Mouse (Mus musculus) embryonic facial prominence, embryonic 12.5 days (tissue): Measurements from ENCODE around the gene Plekho2. TPM values are rescaled to one million over a fixed set of nuclear protein-coding genes. Genes with fewer than 3 reads are reported as not detected.
A peak's percentile ranks its signal among the peaks of the same experiment; 100 is the strongest.

Experiments
- ATAC-seq: fragments of 200-750 bp; cut with Nextera tagmentation; 2 replicates; pipeline ENCODE4 v1.8.0; 2017; ENCODE audit not compliant: insufficient number of reproducible peaks, insufficient read depth, low FRiP score, low TSS enrichment
- H3K27ac ChIP-seq: fragments of 300-500 bp; sonication (generic); 2 replicates; pipeline ENCODE4 v1.5.1; 2016; ENCODE audit warnings: mild to moderate bottlenecking
- H3K27me3 ChIP-seq: fragments of 300-500 bp; sonication (generic); 2 replicates; pipeline ENCODE4 v1.6.1; 2016; ENCODE audit warnings: mild to moderate bottlenecking, moderate library complexity
- H3K36me3 ChIP-seq: fragments of 300-500 bp; sonication (generic); 2 replicates; pipeline ENCODE4 v1.6.1; 2016; ENCODE audit warnings: mild to moderate bottlenecking
- H3K4me1 ChIP-seq: fragments of 300-500 bp; sonication (generic); 2 replicates; pipeline ENCODE4 v1.6.1; 2016
- H3K4me2 ChIP-seq: fragments of 300-500 bp; sonication (generic); replicated peaks from 2 replicates; pipeline ENCODE4 v1.6.1; 2016; ENCODE audit warnings: mild to moderate bottlenecking, moderate library complexity
- H3K4me3 ChIP-seq: fragments of 300-500 bp; sonication (generic); 2 replicates; pipeline ENCODE4 v1.5.1; 2016; ENCODE audit warnings: mild to moderate bottlenecking
- H3K9ac ChIP-seq: fragments of 300-500 bp; sonication (generic); 2 replicates; pipeline ENCODE4 v1.6.1; 2016; ENCODE audit warnings: mild to moderate bottlenecking, moderate library complexity
- H3K9me3 ChIP-seq: fragments of 300-500 bp; sonication (generic); 2 replicates; pipeline ENCODE4 v1.6.1; 2016; ENCODE audit warnings: mild to moderate bottlenecking, moderate library complexity
- WGBS: fragments of 180-500 bp; shearing (Covaris S2); methylation state at CpG from one replicate; pipeline ENCODE4 v1.1.7; 2016; 5-methylcytosine and 5-hydroxymethylcytosine counted together
- polyA plus RNA-seq: library from polyadenylated mRNA; unstranded; fragments of >200 nt; fragmentation: Nextera tagmentation; extraction: Ambion mirVana; gene quantifications from 2 replicates; pipeline ENCODE4 v1.2.1, GENCODE M21; 2016

Gene Plekho2
- polyA plus RNA-seq: 14.6 TPM in 2 replicates

- Histone ChIP-seq H3K9me3 (no peaks in the 10 kb centered on the region), H3K9ac (peak within 1 kb of the TSS; percentile 75), H3K4me3 (peak within 1 kb of the TSS; percentile 59), H3K4me2 (peak within 1 kb of the TSS; percentile 70), H3K4me1 (peaks cover 37% of the 10 kb centered on the region), H3K36me3 (no peaks in the 10 kb centered on the region), H3K27ac (peak within 1 kb of the TSS; percentile 81), H3K27me3 (no peaks in the 10 kb centered on the region)
- under 1% methylated on average over 43 of the region's 45 CpGs for WGBS
- peak; percentile 88 for ATAC-seq
These were observed at the start of gene Plekho2 for GRCm38 (mm10) chr9:65579781-65580371. Gene Plekho2, minus strand, starts transcription at chr9:65580040.

- WGBS: under 1% methylated on average over 38 of the region's 40 CpGs
These were observed 49.4 kb upstream of the Plekho2 start, which contains the start of gene Rbpms2 for GRCm38 (mm10) chr9:65629025-65629766. Gene Rbpms2, plus strand, starts transcription at chr9:65629648.

GRCm38 (mm10) chr9:65624266-65624665 lies 44.4 kb upstream of the Plekho2 start:
- Histone ChIP-seq H3K36me3 (no peaks in the 10 kb centered on the region), H3K9me3 (no peaks in the 10 kb centered on the region), H3K4me1 (peaks cover 7% of the 10 kb centered on the region), H3K27ac (no peak overlapping the region), H3K4me2 (no peak overlapping the region), H3K27me3 (peaks cover 20% of the 10 kb centered on the region), H3K9ac (no peak overlapping the region), H3K4me3 (no peak overlapping the region)
- no peak for ATAC-seq
- 63% methylated on average over 2 of the region's 2 CpGs for WGBS

More at GRCm38 (mm10) chr9:65629025-65629766, 49.4 kb upstream of the Plekho2 start, which contains the start of gene Rbpms2:
- Histone ChIP-seq H3K27ac (peak within 1 kb of the TSS; percentile 46), H3K9ac (peak within 1 kb of the TSS; percentile 74), H3K27me3 (peaks cover 32% of the 10 kb centered on the region), H3K36me3 (no peaks in the 10 kb centered on the region), H3K4me2 (peak within 1 kb of the TSS; percentile 90), H3K4me3 (peak within 1 kb of the TSS; percentile 74), H3K9me3 (no peaks in the 10 kb centered on the region), H3K4me1 (peaks cover 22% of the 10 kb centered on the region)
- no peak for ATAC-seq

- no peak for ATAC-seq
- H3K4me1 ChIP-seq: no peaks in the 10 kb centered on the region
- H3K9ac ChIP-seq: no peak overlapping the region
- 81% methylated on average over 5 of the region's 5 CpGs for WGBS
- H3K4me3 ChIP-seq: no peak overlapping the region
- H3K27ac ChIP-seq: no peak overlapping the region
- no peak overlapping the region for H3K4me2 ChIP-seq
- H3K36me3 ChIP-seq: no peaks in the 10 kb centered on the region
- H3K9me3 ChIP-seq: no peaks in the 10 kb centered on the region
- H3K27me3 ChIP-seq: peaks cover 7% of the 10 kb centered on the region
These were observed 43.0 kb upstream of the Plekho2 start for GRCm38 (mm10) chr9:65622826-65623225.

GRCm38 (mm10) chr9:65621666-65622065 lies 41.8 kb upstream of the Plekho2 start:
- no peaks in the 10 kb centered on the region for H3K4me1 ChIP-seq
- WGBS: 83% methylated on average over 2 of the region's 2 CpGs
- no peaks in the 10 kb centered on the region for H3K27me3 ChIP-seq
- ATAC-seq: no peak
- H3K4me3 ChIP-seq: no peak overlapping the region
- no peak overlapping the region for H3K4me2 ChIP-seq
- no peak overlapping the region for H3K9ac ChIP-seq
- H3K9me3 ChIP-seq: no peaks in the 10 kb centered on the region
- H3K36me3 ChIP-seq: no peaks in the 10 kb centered on the region
- H3K27ac ChIP-seq: no peak overlapping the region

- WGBS: 86% methylated on average over 4 of the region's 4 CpGs
- ATAC-seq: no peak
- no peaks in the 10 kb centered on the region for H3K9me3 ChIP-seq
- H3K4me3 ChIP-seq: no peak overlapping the region
- no peak overlapping the region for H3K9ac ChIP-seq
- no peaks in the 10 kb centered on the region for H3K4me1 ChIP-seq
- H3K27me3 ChIP-seq: no peaks in the 10 kb centered on the region
- no peak overlapping the region for H3K27ac ChIP-seq
- no peak overlapping the region for H3K4me2 ChIP-seq
- no peaks in the 10 kb centered on the region for H3K36me3 ChIP-seq
These were observed 41.4 kb upstream of the Plekho2 start for GRCm38 (mm10) chr9:65621196-65621595.

GRCm38 (mm10) chr9:65619311-65619710 lies 39.5 kb upstream of the Plekho2 start:
- Histone ChIP-seq H3K27ac (no peak overlapping the region), H3K9ac (no peak overlapping the region), H3K36me3 (no peaks in the 10 kb centered on the region), H3K4me2 (no peak overlapping the region), H3K9me3 (no peaks in the 10 kb centered on the region), H3K4me1 (no peaks in the 10 kb centered on the region), H3K27me3 (no peaks in the 10 kb centered on the region), H3K4me3 (no peak overlapping the region)
- WGBS: 50% methylated on average over 3 of the region's 3 CpGs
- ATAC-seq: no peak

- no peaks in the 10 kb centered on the region for H3K4me1 ChIP-seq
- no peak overlapping the region for H3K27ac ChIP-seq
- no peak overlapping the region for H3K4me2 ChIP-seq
- no peak for ATAC-seq
- H3K36me3 ChIP-seq: no peaks in the 10 kb centered on the region
- H3K9me3 ChIP-seq: no peaks in the 10 kb centered on the region
- 56% methylated on average over 2 of the region's 2 CpGs for WGBS
- H3K4me3 ChIP-seq: no peak overlapping the region
- H3K9ac ChIP-seq: no peak overlapping the region
- no peaks in the 10 kb centered on the region for H3K27me3 ChIP-seq
These were observed 33.3 kb upstream of the Plekho2 start for GRCm38 (mm10) chr9:65613098-65613497.

- H3K27ac ChIP-seq: no peak overlapping the region
- H3K9me3 ChIP-seq: no peaks in the 10 kb centered on the region
- H3K4me1 ChIP-seq: no peaks in the 10 kb centered on the region
- no peak for ATAC-seq
- no peak overlapping the region for H3K4me3 ChIP-seq
- H3K27me3 ChIP-seq: no peaks in the 10 kb centered on the region
- 80% methylated on average over 5 of the region's 5 CpGs for WGBS
- no peaks in the 10 kb centered on the region for H3K36me3 ChIP-seq
- H3K4me2 ChIP-seq: no peak overlapping the region
- no peak overlapping the region for H3K9ac ChIP-seq
These were observed 32.2 kb upstream of the Plekho2 start for GRCm38 (mm10) chr9:65611969-65612486.

GRCm38 (mm10) chr9:65607120-65607519 lies 27.3 kb upstream of the Plekho2 start:
- ATAC-seq: no peak
- 37% methylated on average over 2 of the region's 2 CpGs for WGBS
- Histone ChIP-seq H3K4me2 (no peak overlapping the region), H3K4me3 (no peak overlapping the region), H3K27ac (no peak overlapping the region), H3K27me3 (no peaks in the 10 kb centered on the region), H3K9ac (no peak overlapping the region), H3K9me3 (no peaks in the 10 kb centered on the region), H3K4me1 (peaks cover 8% of the 10 kb centered on the region; the same call in 1 of the 2 replicates), H3K36me3 (no peaks in the 10 kb centered on the region)

GRCm38 (mm10) chr9:65606321-65607109 lies 26.7 kb upstream of the Plekho2 start:
- Histone ChIP-seq H3K27ac (no peak overlapping the region), H3K4me2 (no peak overlapping the region), H3K4me1 (peaks cover 8% of the 10 kb centered on the region; the same call in 1 of the 2 replicates), H3K27me3 (no peaks in the 10 kb centered on the region), H3K4me3 (no peak overlapping the region), H3K9ac (no peak overlapping the region), H3K36me3 (no peaks in the 10 kb centered on the region), H3K9me3 (no peaks in the 10 kb centered on the region)
- 33% methylated on average over 9 of the region's 9 CpGs for WGBS
- ATAC-seq: no peak
